Mouse (Mus musculus): ENCODE results near the gene Mrtfb.
A peak's percentile ranks its signal among the peaks of the same experiment; 100 is the strongest.
"Not testable (repeated sequence)": the region's sequence is repeated elsewhere in the genome, so short reads cannot be mapped to it uniquely, and the experiment has no call there.

Mrtfb gene

DNA sequence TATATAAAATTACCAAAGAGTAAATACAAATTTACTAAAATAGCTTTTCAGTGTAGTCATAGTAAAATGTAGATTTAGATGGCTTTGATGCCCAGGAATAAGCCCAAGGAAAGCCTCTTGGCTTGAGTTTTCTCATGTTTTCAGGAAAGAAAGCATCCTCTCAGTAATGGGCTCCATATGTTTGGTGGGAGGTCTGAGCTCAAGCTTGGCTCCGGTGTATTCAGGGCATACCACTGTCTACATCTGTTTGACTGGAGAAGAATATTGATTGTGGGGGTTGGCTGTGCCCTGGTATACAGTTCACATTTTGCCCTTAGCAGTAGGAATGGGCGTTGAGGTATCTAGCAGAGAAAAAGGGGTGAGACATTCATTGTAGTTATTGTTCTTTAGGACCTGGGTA is 13.1 kb downstream of the Mrtfb start:
- no peak for DNase-seq (ENCODE audit: inconsistent age in 2 of 2, low spot score in 1 of 2)

DNA sequence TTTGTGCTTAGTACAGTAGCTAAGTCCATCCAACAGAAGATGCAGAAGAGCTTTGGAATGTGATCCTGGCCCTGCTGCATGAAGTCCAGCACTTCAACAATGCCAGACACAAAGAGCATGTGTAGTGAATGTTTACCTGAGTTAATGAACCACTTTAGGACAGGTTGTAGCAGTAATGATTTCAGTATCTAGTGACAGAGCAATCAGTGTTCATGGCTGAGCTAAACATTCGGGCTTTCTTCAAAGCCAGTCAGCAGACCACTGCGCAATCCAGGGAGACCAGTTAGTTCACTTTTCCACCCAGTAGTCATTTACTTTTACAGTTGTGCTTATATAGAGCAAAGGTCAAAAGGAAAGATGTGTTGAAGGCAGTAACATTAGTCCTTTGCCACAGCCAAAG is 20.0 kb downstream of the Mrtfb start:
- peak in 1 of 2 experiments; percentile 24 for DNase-seq (ENCODE audit: inconsistent age in 2 of 2, low spot score in 1 of 2)

DNA sequence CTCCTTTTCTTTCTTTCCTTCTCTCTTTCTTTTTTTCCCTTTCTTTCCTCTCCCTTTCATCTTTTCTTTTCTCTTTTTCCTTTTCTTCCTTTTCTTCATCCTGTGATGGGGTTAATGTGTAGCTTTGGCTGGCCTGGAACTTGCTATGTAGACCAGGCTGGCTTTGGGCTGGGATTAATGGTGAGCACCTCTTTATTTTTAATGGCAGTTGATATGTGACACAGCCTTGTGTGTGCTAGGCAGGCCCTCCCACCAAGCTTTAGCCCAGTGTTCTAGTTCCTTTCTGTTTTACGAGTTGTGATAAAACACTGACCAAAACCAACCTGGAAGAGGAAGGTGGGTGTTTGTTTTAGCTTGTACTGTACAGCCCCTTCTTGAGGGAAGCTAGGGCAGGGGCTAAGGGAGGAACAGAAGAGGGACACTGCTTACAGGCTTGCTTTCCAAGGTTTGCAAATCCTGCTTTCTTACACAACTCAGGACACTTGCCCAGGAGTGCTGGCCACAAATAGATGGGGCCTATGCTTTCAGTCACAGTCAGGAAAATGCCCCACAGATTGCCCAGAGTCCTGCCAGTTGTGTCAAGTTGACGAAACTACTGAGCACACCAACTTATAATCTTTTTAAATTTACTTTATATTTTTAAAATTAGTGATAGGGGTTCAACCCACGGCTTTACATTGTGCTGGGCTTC is 20.6 kb downstream of the Mrtfb start:
- peak in 1 of 2 experiments; percentile 54 for DNase-seq (ENCODE audit: inconsistent age in 2 of 2, low spot score in 1 of 2)

DNA sequence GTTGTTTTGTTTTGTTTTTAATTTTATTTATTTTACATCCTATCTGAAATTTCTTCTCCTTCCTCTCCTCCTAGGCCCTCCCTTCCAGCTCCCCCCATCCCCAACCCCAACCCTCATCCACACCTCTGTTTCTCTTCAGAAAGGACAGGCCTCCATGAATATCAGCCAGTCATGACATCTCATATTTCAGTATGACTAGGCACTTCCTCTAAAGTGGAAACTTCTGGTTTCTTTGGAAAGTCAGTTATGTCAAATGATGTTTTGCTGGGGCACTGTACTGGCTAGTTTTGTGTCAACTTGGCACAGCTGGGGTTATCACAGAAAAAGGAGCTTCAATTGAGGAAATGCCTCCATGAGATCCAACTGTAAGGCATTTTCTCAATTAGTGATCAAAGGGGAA is 30.1 kb downstream of the Mrtfb start:
- not testable (repeated sequence) for DNase-seq (ENCODE audit: inconsistent age in 2 of 2, low spot score in 1 of 2)

DNA sequence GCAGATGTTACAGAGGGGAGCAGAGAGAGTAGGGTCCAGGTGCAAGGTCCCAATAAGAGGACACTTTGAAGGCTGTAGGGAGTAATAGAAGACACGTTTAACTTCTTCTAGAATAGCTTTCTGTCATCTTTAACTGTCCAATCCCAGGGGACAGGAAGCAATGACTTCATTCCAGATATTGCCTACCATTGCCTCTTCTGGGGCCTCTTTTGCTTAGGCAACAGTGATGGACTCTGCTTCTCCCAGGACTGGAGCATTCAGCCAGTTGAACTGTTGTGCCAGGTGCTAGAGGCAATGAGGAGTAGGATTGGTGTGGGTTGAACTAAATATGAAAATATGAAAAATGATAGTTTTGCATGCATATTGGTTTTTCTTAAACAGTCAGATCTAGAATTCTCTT is 41.6 kb downstream of the Mrtfb start:
- DNase-seq (ENCODE audit: inconsistent age in 2 of 2, low spot score in 1 of 2), result no peak

DNA sequence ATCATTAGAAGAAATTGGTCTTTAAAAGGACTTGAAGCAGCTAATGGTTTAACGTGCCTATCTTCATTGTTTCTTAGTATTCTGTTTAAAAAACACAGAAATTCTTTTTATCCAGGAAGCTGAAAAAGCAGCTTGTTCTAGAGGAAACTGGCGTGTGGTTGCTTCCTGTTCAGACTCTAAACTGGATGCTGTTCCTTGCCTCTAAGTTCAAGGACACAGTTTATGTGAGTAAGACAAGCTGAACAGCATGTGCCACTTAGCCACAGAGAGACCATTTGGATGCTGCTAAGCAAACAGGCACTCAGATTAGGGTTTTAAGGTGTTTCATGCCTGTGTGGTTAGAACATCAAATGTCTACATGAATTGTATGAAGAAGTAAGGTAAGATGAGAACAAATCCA is 42.7 kb downstream of the Mrtfb start:
- peak; percentile 36 to 69 for DNase-seq (ENCODE audit: inconsistent age in 2 of 2, low spot score in 1 of 2)

DNA sequence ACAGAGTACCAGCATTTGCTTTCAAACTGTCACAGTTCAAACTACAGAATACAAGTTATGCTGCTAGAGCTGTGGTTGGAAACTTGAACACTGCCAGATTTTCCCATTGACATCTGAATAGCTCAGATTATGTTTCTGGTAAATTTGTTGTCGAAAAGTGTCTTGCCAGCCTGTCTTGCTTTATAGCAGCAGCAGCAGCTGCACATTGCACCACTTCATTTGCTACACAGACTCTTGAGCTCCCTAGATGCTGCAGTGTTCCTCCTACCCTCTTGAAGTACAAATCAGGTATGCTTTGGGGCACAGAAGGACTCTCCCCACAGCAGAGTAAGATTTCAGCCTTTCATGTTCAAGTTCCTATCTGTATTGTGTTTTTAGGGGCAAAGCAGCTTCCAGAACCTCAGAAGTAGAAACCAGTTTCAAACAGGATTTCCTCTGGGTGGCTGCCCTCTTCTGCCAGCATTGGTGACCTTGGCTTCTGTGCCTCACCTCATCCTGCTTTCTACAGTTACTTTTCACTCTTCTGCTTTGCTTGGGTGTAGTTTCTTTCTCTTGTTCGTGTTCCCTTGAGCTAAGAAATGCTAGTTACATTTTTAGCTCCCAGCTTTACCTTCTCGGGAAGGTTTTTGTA is 49.9 kb downstream of the Mrtfb start:
- peak in 1 of 2 experiments; percentile 55 for DNase-seq (ENCODE audit: inconsistent age in 2 of 2, low spot score in 1 of 2)

DNA sequence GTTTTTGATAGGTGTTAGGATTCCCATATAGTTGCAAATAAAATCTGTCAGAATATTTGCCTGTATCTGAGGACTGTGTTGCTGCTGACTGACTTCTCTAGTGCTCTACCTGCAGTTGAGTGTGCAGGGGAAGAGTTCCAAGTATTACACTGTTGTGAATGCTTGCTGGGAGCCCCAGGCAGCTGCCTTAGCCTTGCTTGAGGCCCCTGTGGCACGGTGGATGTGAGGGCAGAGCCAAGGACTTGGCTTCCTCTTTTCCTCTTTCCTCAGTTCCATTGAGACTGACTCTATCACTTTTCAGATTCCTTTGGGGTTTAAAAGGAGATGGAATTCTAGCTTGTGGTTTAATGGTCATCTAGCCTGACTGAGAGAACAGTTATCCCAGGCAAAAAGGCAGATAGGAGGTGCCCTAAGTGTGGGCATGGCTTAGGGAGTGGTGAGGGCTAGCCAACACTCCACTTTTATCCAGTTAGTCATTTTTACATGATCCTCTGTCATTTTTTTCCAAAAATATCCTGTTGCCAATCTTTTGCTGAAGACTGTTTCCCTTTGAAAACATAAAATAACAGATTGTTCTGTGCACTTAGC is 53.9 kb downstream of the Mrtfb start:
- DNase-seq (ENCODE audit: inconsistent age in 2 of 2, low spot score in 1 of 2), result no peak

DNA sequence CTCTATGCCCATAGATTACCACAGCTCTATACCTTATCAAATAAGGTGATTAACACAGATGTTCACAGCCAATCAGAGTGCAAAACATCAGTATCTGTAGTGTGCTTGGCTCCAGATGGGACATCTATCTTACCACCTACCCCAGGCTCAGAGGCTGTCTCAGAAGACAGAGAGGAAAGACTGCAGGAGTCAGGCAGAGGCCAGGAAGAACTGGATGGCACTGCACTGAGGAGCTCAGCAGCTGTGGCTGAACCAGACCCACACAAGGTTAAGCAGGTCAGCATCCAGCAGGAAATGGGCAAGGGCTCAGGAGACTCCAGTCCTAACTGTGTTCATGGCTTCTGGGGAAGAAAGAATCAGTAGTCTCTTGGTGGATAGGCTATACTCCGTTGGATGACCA is 55.1 kb downstream of the Mrtfb start:
- no peak for DNase-seq (ENCODE audit: inconsistent age in 2 of 2, low spot score in 1 of 2)

DNA sequence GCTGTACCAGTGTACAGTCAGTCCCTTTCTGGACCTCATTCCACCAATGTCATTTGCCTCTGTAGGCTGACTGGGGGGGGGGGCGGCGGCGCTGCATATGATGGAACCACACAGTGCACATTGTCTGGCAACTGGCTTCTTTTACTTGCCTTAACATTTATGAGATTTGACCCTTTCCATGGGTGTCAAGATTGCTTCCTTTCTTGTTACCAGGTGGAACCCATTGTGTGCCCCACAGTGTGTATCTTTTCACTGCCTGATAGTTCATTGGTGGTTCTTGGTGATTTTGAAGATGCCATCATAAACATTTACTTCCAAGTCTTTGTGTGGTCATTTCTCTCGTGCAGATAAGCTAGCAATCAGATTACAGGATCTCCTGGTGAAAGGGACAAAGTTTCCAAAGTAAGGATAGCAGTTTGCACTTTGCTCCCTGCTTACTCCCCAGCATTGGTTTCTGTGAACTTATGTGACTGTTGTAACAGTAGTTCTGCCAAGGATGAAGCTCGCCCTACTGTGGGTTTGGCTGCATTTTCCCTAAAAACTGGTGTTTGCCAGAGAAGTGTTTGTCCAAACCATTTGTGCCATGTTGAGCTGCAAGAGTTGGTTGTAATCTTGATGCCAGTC is 56.9 kb downstream of the Mrtfb start:
- DNase-seq (ENCODE audit: inconsistent age in 2 of 2, low spot score in 1 of 2), result no peak

DNA sequence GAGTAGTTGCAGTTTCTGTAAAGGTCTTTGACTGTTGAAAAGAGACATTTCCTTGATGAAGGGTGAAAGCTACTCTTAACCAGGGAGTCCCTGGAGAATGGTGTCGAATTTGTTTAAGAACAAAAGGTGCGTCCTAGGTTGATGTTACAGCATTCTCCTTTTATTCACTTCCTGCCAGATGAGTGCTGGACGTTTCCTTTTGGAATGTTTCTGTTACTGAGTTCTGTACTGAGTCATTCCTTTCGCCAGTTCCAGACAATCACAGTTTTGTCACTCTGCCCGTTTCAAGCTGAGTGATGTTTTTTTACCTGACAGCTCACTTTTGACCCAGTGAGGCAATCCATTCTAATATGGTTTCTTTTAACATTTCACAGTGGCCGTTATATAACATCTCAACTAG is 67.5 kb downstream of the Mrtfb start:
- peak; percentile 48 to 75 for DNase-seq (ENCODE audit: inconsistent age in 2 of 2, low spot score in 1 of 2)

DNA sequence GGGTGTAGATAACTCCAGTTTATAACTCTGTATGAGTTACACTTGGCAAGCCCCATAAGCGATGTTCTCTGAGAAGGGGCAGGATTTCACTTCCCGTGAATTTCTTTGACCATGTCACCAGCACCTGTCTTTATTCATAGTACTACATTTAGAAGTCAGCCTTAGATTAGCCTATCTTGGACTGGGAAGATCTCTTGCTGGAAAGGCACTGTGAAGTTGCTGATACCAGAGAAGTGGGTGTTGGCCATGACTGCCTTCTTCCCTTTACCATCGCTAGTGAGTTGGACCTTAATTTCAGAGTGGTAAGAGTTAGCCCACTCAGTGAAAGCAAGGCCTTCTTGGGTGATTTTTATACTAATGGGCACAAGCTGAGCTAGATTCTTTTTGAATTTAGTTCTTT is 70.3 kb downstream of the Mrtfb start:
- no peak for DNase-seq (ENCODE audit: inconsistent age in 2 of 2, low spot score in 1 of 2)

DNA sequence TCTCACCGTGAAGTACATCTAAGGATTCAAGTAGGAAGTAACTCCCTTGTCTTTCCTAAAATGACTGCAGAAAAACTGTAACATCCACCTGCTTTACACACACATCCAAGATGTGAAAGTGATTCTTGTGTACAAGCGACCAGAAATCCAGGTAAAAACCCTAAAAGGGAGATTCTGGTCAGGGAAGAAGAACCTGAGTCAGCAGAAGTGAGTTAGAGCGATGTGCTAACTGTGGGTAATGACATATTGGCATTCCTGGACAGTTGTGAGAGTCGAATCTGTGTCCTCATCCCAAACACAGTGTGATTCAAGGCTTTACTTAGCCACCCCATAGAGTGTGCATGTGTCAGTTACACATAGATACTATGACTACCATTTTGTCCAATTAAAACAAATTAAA is 72.4 kb downstream of the Mrtfb start:
- DNase-seq (ENCODE audit: inconsistent age in 2 of 2, low spot score in 1 of 2), result no peak

DNA sequence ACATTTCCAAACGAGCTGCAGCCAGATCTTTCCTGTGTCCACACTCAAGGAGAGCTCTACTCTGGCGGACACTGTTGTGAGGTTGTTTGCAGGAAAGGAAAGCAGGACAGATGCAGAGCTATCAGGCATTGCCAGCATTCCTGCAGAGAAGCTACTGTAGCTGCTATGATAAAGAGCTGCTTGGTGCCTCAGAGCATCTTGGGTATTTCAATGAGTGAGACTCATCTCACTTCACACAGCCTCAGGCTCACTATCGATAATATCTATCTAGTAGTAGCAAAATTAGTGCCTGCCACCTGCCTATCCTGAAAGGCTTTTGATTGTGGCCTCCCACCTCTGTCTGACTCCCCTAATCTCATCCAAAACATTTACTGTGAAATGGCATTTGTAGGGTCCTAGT is 73.4 kb downstream of the Mrtfb start:
- no peak for DNase-seq (ENCODE audit: inconsistent age in 2 of 2, low spot score in 1 of 2)

DNA sequence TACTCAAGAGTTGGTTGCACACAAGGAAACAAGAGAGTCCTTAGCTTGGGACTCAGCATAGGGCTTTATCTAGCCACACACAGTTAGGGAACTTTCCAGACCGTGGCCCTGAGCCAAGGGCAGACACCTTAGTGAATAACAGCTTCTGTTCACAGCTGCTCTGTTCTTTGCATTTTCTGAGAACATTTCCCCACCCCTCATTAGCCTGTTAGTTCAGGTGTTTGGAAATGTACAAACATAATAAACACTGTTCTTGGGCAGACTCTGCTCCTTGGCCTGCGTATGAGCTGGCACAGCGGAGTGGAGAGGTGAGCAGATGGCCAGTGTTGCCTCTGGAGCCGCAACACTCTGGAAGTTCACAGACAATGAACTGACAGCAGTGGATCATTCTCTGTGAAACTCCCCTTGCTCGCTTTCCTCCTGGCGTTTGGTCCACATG is 74.0 kb downstream of the Mrtfb start:
- DNase-seq (ENCODE audit: inconsistent age in 2 of 2, low spot score in 1 of 2), result no peak

DNA sequence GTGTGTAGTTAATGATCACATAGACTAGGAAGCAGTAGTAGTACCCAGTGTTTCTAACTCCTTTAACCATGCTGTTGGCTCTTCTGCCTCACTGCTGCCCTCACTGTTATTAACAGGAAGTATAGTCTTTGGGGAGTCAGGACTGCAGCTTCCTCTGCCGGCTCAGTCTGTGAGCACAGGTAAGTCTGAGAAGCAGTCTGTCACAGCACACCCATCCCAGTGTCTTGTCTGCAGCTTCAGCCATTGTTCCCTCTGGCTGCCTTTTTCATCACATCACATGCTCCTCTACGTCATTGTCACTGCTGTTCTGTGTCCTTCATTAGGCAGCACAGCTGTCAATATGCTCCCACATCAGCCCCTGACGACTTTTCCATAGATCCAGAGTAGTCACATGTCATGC is 75.6 kb downstream of the Mrtfb start:
- no peak for DNase-seq (ENCODE audit: inconsistent age in 2 of 2, low spot score in 1 of 2)

DNA sequence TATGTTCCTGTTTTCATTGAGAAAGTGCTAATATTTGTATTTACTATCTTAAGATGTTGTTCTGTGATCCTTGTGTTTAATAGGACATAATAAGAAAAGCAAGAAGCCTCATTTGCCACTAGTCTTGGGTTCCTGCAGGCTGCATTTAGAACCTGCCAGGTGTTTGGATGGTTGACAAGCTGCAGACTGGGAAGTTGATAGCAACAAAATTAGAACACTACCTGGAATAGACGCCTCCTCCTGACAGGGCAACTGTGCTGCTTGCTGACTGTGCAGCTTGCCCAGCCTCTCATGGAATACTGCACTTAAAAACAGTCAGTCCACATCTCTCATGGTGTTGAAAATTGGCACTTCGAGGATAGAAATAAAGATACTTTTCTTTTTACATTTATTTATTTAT is 76.3 kb downstream of the Mrtfb start:
- DNase-seq (ENCODE audit: inconsistent age in 2 of 2, low spot score in 1 of 2), result no peak

DNA sequence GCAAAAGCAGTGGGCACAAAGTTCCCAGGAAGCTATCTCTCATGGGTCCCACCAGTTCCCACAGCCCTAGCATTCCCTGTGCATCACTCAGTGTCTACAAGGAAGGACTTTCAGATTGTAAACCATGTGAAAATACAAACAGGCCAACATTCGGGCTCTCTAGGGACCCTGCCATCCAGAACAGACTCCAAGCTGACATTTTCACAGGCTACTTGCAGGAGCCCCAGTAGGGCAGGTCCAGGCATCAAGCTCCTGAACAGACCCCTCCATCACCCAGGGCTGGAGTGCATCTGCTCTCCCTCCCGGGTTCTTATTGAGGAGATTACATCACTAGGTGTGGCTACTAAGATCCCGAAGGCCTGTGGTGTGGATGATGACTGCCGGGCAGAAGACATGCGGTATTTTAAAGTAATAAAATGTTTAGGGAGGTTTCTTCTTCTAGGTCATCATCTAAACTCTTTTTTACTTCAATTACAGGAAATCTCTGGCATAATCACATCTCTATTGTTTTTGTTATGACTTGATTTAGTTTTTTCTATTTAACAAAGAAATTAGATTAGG is 77.6 kb downstream of the Mrtfb start:
- DNase-seq (ENCODE audit: inconsistent age in 2 of 2, low spot score in 1 of 2), result no peak

DNA sequence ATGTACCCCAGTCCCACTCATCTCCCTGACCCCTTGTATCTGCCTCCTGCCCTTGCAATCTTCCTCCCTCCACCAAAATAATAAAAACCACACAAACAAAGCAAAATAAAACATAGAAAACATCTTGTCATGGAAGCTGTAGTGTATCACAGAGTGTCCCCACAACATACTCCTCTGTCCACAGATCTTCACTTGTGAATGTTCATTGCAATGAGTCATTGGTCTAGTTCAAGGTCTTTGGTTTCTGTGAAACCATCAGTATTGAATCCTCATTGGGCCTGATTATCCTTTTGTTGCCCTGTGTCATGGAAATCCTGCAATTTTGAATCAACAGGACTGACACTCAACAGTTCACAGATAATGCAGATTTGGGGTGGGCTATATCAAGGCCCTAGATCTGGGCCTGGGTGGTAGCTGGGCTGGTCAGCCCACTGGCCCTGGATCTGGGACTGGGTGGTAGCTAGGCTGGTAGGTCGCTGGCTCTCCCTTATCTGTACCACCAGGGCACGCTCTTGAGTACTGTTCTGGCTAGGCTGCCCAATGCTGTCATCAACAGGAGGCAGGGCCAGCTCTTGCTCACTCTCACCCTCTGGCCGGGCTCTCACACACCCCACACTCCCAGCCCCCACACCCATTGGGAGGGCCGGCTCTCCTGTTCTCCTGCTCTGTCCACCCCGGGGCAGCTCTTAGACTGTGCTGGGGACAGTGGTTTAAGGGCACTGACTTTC is 80.4 kb downstream of the Mrtfb start:
- DNase-seq (ENCODE audit: inconsistent age in 2 of 2, low spot score in 1 of 2), result peak; percentile 55 to 75

DNA sequence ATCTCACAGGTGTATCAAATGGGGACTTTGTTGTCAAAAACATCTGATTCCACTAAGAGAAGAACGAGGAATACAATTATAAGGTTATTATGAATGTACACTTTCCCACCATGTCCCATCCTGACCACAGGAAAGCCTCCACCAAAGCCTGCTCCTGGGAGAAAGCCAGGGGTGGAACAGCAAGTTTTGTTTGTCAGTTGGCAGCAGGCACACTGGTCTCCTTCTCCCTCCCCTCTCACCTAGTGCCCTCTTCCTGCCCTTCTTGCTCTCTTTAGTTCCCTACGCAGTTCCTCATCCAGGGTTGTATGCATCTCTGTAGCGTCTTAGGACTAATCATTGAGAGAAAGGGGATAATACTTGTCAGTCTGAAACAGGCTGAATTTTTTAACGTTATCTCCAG is 81.8 kb downstream of the Mrtfb start:
- peak in 1 of 2 experiments; percentile 43 for DNase-seq (ENCODE audit: inconsistent age in 2 of 2, low spot score in 1 of 2)

DNA sequence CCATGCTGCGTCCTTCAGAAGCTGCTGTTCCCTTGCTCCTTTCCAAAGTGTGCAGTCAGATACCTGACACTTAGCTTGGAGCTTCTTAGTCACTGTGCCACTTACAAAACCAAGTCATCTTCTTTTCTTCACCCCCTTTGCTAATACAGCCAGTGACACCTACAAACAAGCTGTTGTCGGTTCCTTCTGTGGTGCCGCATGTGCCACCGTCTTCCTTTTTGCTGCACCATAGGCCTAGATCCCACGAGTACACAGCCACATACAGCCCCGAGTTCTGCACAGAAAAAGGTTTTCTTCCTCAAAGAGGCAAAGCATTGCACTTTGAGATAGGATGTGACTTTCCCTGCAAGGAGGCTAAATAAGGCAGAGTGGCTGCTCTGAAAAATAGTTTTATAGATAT is 83.2 kb downstream of the Mrtfb start:
- DNase-seq (ENCODE audit: inconsistent age in 2 of 2, low spot score in 1 of 2), result no peak

Measured in adrenal gland, adult (tissue).